Mouse (Mus musculus) kidney, adult 2 months (tissue): ENCODE data around the gene Psmf1.

ENCODE experiments used
- CTCF ChIP-seq: fragments of 200-500 bp; conservative IDR thresholded peaks from 2 replicates; pipeline ENCODE4 v1.5.1; 2011; ENCODE audit warnings: low read depth, mild to moderate bottlenecking, control low read depth, low read length, moderate library complexity, mixed read lengths; ENCODE audit not compliant: insufficient read depth, insufficient read length
- POLR2A ChIP-seq: fragments of 200-500 bp; IDR thresholded peaks from one replicate; pipeline ENCODE4 v1.6.1; 2011; ENCODE audit warnings: low read depth, low read length, control low read depth

DNA sequence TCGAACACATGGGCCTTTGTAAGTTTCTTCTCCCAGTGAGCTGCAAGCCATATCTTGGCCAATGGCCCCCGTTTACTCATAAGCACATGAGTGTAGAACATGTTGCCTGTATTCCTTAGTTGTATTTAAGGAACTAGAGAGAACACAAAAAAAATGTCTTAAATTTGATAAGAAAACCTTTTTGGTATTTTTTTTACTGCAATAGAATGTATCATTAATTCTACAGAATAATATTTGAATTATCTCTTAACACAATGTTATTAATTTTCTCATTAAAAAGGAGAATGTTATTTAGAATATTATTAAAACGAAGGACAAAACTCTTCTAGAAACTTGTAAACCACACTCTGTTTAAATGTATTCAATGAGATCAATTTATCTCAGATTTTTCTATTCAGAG lies 75.6 kb downstream of the Psmf1 start, which contains the start of gene Rad21l:
- TF ChIP-seq CTCF: no peak
- TF ChIP-seq POLR2A: no peak
